Mouse (Mus musculus): ENCODE measurements around the gene Bik. TPM values are rescaled to one million over a fixed set of nuclear protein-coding genes. Genes with fewer than 3 reads are reported as not detected.

Bik gene
- total and polyA plus RNA-seq, 3 experiments = 0.50 TPM; not detected in 2

- dilution Hi-C loops (cut with MboI; ENCODE audit: extremely low pct_ligation_motif_present, extremely low pct_unique_long_range_greater_than_20kb, low sequenced_read_pairs) = no loop called here
- no peak for TF ChIP-seq NELFE (IDR thresholded peaks at IDR 0.05; ENCODE audit: low read depth, low read length)
- no peak for TF ChIP-seq ZNF384 (IDR thresholded peaks at IDR 0.05; ENCODE audit: low read depth, low read length)
- no peak for TF ChIP-seq USF2 (conservative IDR thresholded peaks at IDR 0.05; ENCODE audit: low read depth, low read length)
- TF ChIP-seq E2F4 (IDR thresholded peaks at IDR 0.05; ENCODE audit: insufficient replicate concordance, low read depth, low read length) = no peak
- no peak for TF ChIP-seq KAT2A (IDR thresholded peaks at IDR 0.05; ENCODE audit: insufficient replicate concordance, low read length)
- no peak for TF ChIP-seq RAD21 (IDR thresholded peaks at IDR 0.05; ENCODE audit: low read depth, low read length)
- no peak for TF ChIP-seq CHD1 (IDR thresholded peaks at IDR 0.05; ENCODE audit: low read depth, low read length)
- no peak for TF ChIP-seq GABPA (IDR thresholded peaks at IDR 0.05; ENCODE audit: insufficient replicate concordance, low read depth, low read length)
- TF ChIP-seq TCF12 (IDR thresholded peaks at IDR 0.05; ENCODE audit: low read depth, low read length) = no peak
- no peak for TF ChIP-seq ZKSCAN1 (IDR thresholded peaks at IDR 0.05; ENCODE audit: borderline replicate concordance, low read depth, low read length)
- no peak for TF ChIP-seq JUN (IDR thresholded peaks at IDR 0.05; ENCODE audit: insufficient read depth, low read depth, low read length)
- TF ChIP-seq TBP (conservative IDR thresholded peaks at IDR 0.05; ENCODE audit: low read depth, low read length) = no peak
- TF ChIP-seq ZC3H11A (IDR thresholded peaks at IDR 0.05; ENCODE audit: low read depth, low read length) = no peak
- TF ChIP-seq ETS1 (conservative IDR thresholded peaks at IDR 0.05; ENCODE audit: low read depth, low read length) = no peak
- no peak for TF ChIP-seq UBTF (IDR thresholded peaks at IDR 0.05; ENCODE audit: low read depth, low read length)
- TF ChIP-seq SMC3 (IDR thresholded peaks at IDR 0.05; ENCODE audit: low read depth, low read length) = no peak
- TF ChIP-seq MAZ (IDR thresholded peaks at IDR 0.05; ENCODE audit: low read depth, low read length) = no peak
- no peak for TF ChIP-seq POLR2A (IDR thresholded peaks at IDR 0.05; ENCODE audit: low read depth, low read length)
- Histone ChIP-seq H3K4me1 (ENCODE audit: control insufficient read depth in 1 of 2, insufficient read depth in 2 of 2) (peaks cover 5 to 46% of the 10 kb centered on the region in 2 experiments), H3K4me2 (ENCODE audit: insufficient read depth, low read depth, poor library complexity, severe bottlenecking) (no peak overlapping the region), H3K27me3 (replicated peaks) (no peaks in the 10 kb centered on the region), H3K9ac (ENCODE audit: insufficient read depth, low read depth) (no peak overlapping the region), H3K27ac (ENCODE audit: insufficient read depth, low read depth) (no peak overlapping the region), H3K36me3 (replicated peaks in 1 of 2; ENCODE audit: control insufficient read depth in 1 of 2, insufficient read depth in 1 of 2, low read length in 1 of 2) (no peaks in the 10 kb centered on the region), H3K9me3 (replicated peaks; ENCODE audit: low read length) (no peaks in the 10 kb centered on the region), H3K79me2 (replicated peaks; ENCODE audit: control insufficient read depth, extremely low read depth, insufficient read depth, poor library complexity, severe bottlenecking) (no peaks in the 10 kb centered on the region), H3K4me3 (replicated peaks in 1 of 3; ENCODE audit: low read depth in 2 of 3, low read length in 2 of 3, poor library complexity in 1 of 3) (no peak overlapping the region)
- in situ Hi-C loops (cut with MboI; ENCODE audit: low pct_ligation_motif_present, low pct_unique_long_range_greater_than_20kb, low sequenced_read_pairs) = no loop called here
- no peak for DNase-seq (ENCODE audit: extremely low read depth)
Observed at GRCm38 (mm10) chr15:83565434-83565833, 38.8 kb downstream of the Bik start.

- no peak for TF ChIP-seq POLR2AphosphoS2 (IDR thresholded peaks at IDR 0.05; ENCODE audit: low read depth, low read length)
- no peak for TF ChIP-seq CHD2 (IDR thresholded peaks at IDR 0.05; ENCODE audit: low read length)
- TF ChIP-seq ZNF384 (IDR thresholded peaks at IDR 0.05; ENCODE audit: low read depth, low read length) = no peak
- TF ChIP-seq JUND (conservative IDR thresholded peaks at IDR 0.05; ENCODE audit: low read depth, low read length) = no peak
- no peak for TF ChIP-seq EP300 (IDR thresholded peaks at IDR 0.05; ENCODE audit: low read length)
- no peak for TF ChIP-seq KAT2A (IDR thresholded peaks at IDR 0.05; ENCODE audit: insufficient replicate concordance, low read length)
- in situ Hi-C loops (cut with MboI; ENCODE audit: low pct_ligation_motif_present, low pct_unique_long_range_greater_than_20kb, low sequenced_read_pairs) = no loop called here
- Histone ChIP-seq H3K79me2 (replicated peaks; ENCODE audit: control insufficient read depth, extremely low read depth, insufficient read depth, poor library complexity, severe bottlenecking) (no peaks in the 10 kb centered on the region), H3K27me3 (replicated peaks) (no peaks in the 10 kb centered on the region), H3K9ac (ENCODE audit: insufficient read depth, low read depth) (no peak overlapping the region), H3K4me3 (replicated peaks in 1 of 3; ENCODE audit: low read depth in 2 of 3, low read length in 2 of 3, poor library complexity in 1 of 3) (no peak overlapping the region), H3K4me2 (ENCODE audit: insufficient read depth, low read depth, poor library complexity, severe bottlenecking) (no peak overlapping the region), H3K4me1 (ENCODE audit: control insufficient read depth in 1 of 2, insufficient read depth in 2 of 2) (peaks cover 5 to 48% of the 10 kb centered on the region in 2 experiments), H3K9me3 (replicated peaks; ENCODE audit: low read length) (no peaks in the 10 kb centered on the region), H3K27ac (ENCODE audit: insufficient read depth, low read depth) (no peak overlapping the region), H3K36me3 (replicated peaks in 1 of 2; ENCODE audit: control insufficient read depth in 1 of 2, insufficient read depth in 1 of 2, low read length in 1 of 2) (peaks cover 0 to 1% of the 10 kb centered on the region in 2 experiments)
- no peak for DNase-seq (ENCODE audit: extremely low read depth)
- dilution Hi-C loops (cut with MboI; ENCODE audit: extremely low pct_ligation_motif_present, extremely low pct_unique_long_range_greater_than_20kb, low sequenced_read_pairs) = no loop called here
Observed at GRCm38 (mm10) chr15:83566006-83566405, 39.3 kb downstream of the Bik start.

All from CH12.LX (cell line).